Mouse (Mus musculus) myocyte (in vitro differentiated cells): ENCODE data around the gene Casz1. TPM values are rescaled to one million over a fixed set of nuclear protein-coding genes. Genes with fewer than 3 reads are reported as not detected.

Experiments used
- H3K27me3 ChIP-seq: one replicate; pipeline ENCODE4 v1.6.1; 2011; ENCODE audit not compliant: control insufficient read depth, insufficient read depth, insufficient read length
- H3K36me3 ChIP-seq: one replicate; pipeline ENCODE4 v1.6.1; 2011; ENCODE audit not compliant: control insufficient read depth, insufficient read depth
- H3K4me2 ChIP-seq: one replicate; pipeline ENCODE4 v1.6.1; 2011; ENCODE audit warnings: low read depth, control low read depth
- H3K4me3 ChIP-seq: one replicate; pipeline ENCODE4 v1.5.1; 2011; ENCODE audit warnings: mild to moderate bottlenecking, control low read depth, moderate library complexity
- H3K79me2 ChIP-seq: one replicate; pipeline ENCODE4 v1.6.1; 2011; ENCODE audit not compliant: control insufficient read depth, insufficient read depth
- H3ac ChIP-seq: one replicate; pipeline ENCODE4 v1.6.1; 2011; ENCODE audit not compliant: control insufficient read depth, insufficient read length
- CEBPB ChIP-seq: IDR thresholded peaks from 2 replicates; pipeline ENCODE4 v1.6.1; 2011; ENCODE audit warnings: mild to moderate bottlenecking, moderate library complexity; ENCODE audit not compliant: poor library complexity, insufficient read depth, severe bottlenecking
- E2F4 ChIP-seq: IDR thresholded peaks from one replicate; pipeline ENCODE4 v1.6.1; 2011; ENCODE audit warnings: mild to moderate bottlenecking, control low read depth, moderate library complexity; ENCODE audit not compliant: insufficient read depth
- MAX ChIP-seq: IDR thresholded peaks from one replicate; pipeline ENCODE4 v1.6.1; 2011; ENCODE audit warnings: low read depth, mild to moderate bottlenecking, control low read depth
- MYOD1 ChIP-seq, 3 experiments: IDR thresholded peaks; one replicate each; pipeline ENCODE4 v1.6.1; 2011; ENCODE audit warnings: control low read depth in 2 of 3, low read depth in 2 of 3, mild to moderate bottlenecking in 2 of 3, moderate library complexity in 1 of 3; ENCODE audit not compliant: insufficient read length in 2 of 3, control insufficient read depth in 1 of 3
- MYOG ChIP-seq, 3 experiments: IDR thresholded peaks; one replicate each; pipeline ENCODE4 v1.6.1; 2011; ENCODE audit warnings: control low read depth in 2 of 3, low read depth in 2 of 3, mild to moderate bottlenecking in 2 of 3; ENCODE audit not compliant: insufficient read length in 2 of 3, control insufficient read depth in 1 of 3, insufficient read depth in 1 of 3
- POLR2A ChIP-seq: IDR thresholded peaks from one replicate; pipeline ENCODE4 v1.6.1; 2011; ENCODE audit warnings: low read depth, mild to moderate bottlenecking, control low read depth, moderate library complexity; ENCODE audit not compliant: insufficient read length
- POLR2AphosphoS2 ChIP-seq: IDR thresholded peaks from one replicate; pipeline ENCODE4 v1.6.1; 2011; ENCODE audit warnings: low read depth, control low read depth; ENCODE audit not compliant: insufficient read length
- REST ChIP-seq: IDR thresholded peaks from one replicate; pipeline ENCODE4 v1.6.1; 2011; ENCODE audit warnings: mild to moderate bottlenecking, control low read depth, moderate library complexity; ENCODE audit not compliant: insufficient read depth, insufficient read length
- SRF ChIP-seq: IDR thresholded peaks from one replicate; pipeline ENCODE4 v1.6.1; 2011; ENCODE audit warnings: low read depth; ENCODE audit not compliant: control insufficient read depth, insufficient read length
- TCF12 ChIP-seq: IDR thresholded peaks from one replicate; pipeline ENCODE4 v1.6.1; 2011; ENCODE audit warnings: mild to moderate bottlenecking, control low read depth; ENCODE audit not compliant: poor library complexity, insufficient read depth, severe bottlenecking
- TCF3 ChIP-seq: IDR thresholded peaks from one replicate; pipeline ENCODE4 v1.6.1; 2011; ENCODE audit warnings: low read depth, control low read depth; ENCODE audit not compliant: insufficient read length
- USF1 ChIP-seq: IDR thresholded peaks from one replicate; pipeline ENCODE4 v1.6.1; 2011; ENCODE audit warnings: low read depth, mild to moderate bottlenecking, control low read depth, moderate library complexity
- polyA plus RNA-seq: library from polyadenylated mRNA; unstranded; fragments of >200 nt; fragmentation: generic; extraction: Trizol; gene quantifications from one replicate; pipeline ENCODE4 v1.2.1, GENCODE M21; 2012; ENCODE audit warnings: missing spikeins

The Casz1 gene
- polyA plus RNA-seq, 1 experiment: 11.1 TPM

DNA sequence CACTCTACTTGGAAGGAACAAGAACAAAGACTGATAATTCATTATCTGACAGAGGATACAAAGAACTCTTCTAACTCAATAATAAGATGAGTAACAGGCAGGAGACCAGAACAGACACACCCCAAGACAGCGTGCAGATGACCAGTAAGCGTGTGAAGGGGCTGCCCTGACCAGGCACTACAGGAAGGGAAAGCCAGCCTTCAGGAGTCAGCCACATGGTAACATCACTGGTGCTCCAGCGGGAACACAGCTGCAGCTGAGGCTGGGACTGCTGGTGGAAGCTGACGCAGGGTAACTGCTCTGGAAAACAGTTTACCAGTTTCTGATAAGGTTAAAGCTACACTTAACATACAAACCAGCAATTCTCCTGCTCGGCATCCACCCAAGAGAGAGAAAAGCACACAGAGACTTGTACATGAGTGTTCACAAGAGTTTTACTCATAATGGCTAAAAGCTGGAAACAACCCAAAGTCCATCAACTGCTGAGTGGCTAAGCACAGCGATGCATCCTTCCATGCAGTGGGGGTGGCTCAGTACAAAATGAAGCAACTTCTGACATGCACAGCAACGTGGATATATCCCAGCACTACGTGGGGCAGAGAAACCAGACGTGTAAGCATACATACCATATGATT is 174.1 kb downstream of the Casz1 start:
- H3K4me3 ChIP-seq: no peak overlapping the region

DNA sequence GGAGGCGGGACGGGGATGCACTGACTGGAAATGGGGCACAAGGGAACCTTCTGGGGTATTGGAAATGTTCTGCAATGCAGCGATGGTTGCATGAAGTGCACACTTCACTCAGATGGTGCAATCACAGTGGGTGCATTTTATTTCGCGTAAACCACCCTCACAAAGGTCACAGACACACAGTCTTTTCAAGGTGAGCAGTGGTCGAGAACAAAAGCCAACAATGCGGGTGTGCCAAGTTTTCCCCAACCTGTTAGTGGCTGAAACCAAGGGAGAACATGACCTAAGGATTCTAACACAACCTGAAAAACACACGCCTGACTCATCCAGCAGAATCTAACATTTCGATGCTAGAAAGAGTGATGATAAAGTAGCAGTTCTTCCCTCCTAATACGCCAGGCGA is 174.7 kb downstream of the Casz1 start:
- Histone ChIP-seq H3K4me3 (no peak overlapping the region), H3ac (no peak overlapping the region), H3K27me3 (no peaks in the 10 kb centered on the region), H3K4me2 (no peak overlapping the region), H3K79me2 (no peaks in the 10 kb centered on the region), H3K36me3 (no peaks in the 10 kb centered on the region)
- no peak for TF ChIP-seq TCF3
- no peak for TF ChIP-seq POLR2A
- no peak for TF ChIP-seq CEBPB
- no peak for TF ChIP-seq MAX
- TF ChIP-seq MYOG (IDR thresholded peaks at IDR 0.05; ENCODE audit: control insufficient read depth in 1 of 3, insufficient read depth in 1 of 3, insufficient read length in 2 of 3, low read depth in 2 of 3): no peak
- TF ChIP-seq USF1: no peak
- TF ChIP-seq E2F4: no peak
- TF ChIP-seq REST: no peak
- TF ChIP-seq TCF12: no peak
- TF ChIP-seq SRF: no peak
- TF ChIP-seq POLR2AphosphoS2: no peak
- TF ChIP-seq MYOD1 (IDR thresholded peaks at IDR 0.05; ENCODE audit: control insufficient read depth in 1 of 3, insufficient read length in 2 of 3, low read depth in 2 of 3): no peak

More for the DNA sequence above, 174.1 kb downstream of the Casz1 start:
- Histone ChIP-seq H3ac (no peak overlapping the region), H3K27me3 (no peaks in the 10 kb centered on the region), H3K4me2 (no peak overlapping the region), H3K36me3 (no peaks in the 10 kb centered on the region), H3K79me2 (no peaks in the 10 kb centered on the region)
- TF ChIP-seq POLR2AphosphoS2: no peak
- TF ChIP-seq MAX: no peak
- TF ChIP-seq USF1: no peak
- no peak for TF ChIP-seq TCF12
- no peak for TF ChIP-seq SRF
- TF ChIP-seq REST: no peak
- TF ChIP-seq POLR2A: no peak
- no peak for TF ChIP-seq E2F4
- TF ChIP-seq TCF3: no peak
- no peak for TF ChIP-seq MYOG (IDR thresholded peaks at IDR 0.05; ENCODE audit: control insufficient read depth in 1 of 3, insufficient read depth in 1 of 3, insufficient read length in 2 of 3, low read depth in 2 of 3)
- TF ChIP-seq MYOD1 (IDR thresholded peaks at IDR 0.05; ENCODE audit: control insufficient read depth in 1 of 3, insufficient read length in 2 of 3, low read depth in 2 of 3): no peak

DNA sequence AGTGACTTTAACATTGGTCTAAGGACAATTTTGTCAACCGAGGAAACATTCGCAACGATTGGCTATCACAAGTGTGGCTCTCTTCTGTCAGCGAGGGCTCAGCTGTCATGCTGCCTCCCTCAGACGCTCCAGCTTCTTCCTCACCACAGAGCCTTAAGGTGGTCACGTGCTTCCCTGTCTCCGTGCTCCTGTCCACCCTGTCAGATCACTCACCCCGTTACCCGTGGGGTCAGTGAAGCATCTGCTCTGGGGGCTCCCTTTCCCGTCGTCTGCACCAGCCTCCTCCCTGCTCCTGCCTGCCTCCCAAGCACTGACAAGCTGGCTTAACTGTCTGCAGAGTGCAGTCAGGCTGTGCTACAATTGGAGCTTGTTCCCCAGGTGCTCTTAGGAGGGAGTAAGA is 175.6 kb downstream of the Casz1 start:
- no peak overlapping the region for H3ac ChIP-seq
- H3K27me3 ChIP-seq: no peaks in the 10 kb centered on the region
- no peaks in the 10 kb centered on the region for H3K79me2 ChIP-seq
- H3K36me3 ChIP-seq: no peaks in the 10 kb centered on the region
- H3K4me3 ChIP-seq: no peak overlapping the region
- no peak overlapping the region for H3K4me2 ChIP-seq
- TF ChIP-seq SRF (no peak), CEBPB (no peak), TCF3 (no peak)

DNA sequence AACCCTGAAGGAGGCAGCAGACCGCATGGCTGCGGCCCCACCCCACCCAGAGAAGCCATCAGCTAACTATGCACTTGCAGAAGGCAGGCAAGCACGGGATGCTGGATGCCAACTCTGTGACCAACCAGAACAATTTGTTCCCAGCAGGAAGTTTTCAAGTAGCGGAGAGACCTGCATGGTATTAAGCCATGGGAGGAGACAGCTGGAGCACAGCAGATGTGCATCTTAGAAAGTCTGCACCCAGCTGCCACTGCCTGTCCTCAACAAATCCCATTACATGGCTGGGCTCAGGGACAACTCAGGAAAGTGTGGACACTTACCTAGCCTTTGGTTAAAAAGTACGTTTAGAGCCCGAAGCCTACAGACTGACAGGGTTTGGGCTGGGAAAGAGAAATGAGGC is 178.0 kb downstream of the Casz1 start:
- H3K4me3 ChIP-seq: no peak overlapping the region
- H3K4me2 ChIP-seq: no peak overlapping the region
- TF ChIP-seq MYOD1 (IDR thresholded peaks at IDR 0.05; ENCODE audit: control insufficient read depth in 1 of 3, insufficient read length in 2 of 3, low read depth in 2 of 3) (peak in 2 of 3 experiments; percentile 27 to 67), USF1 (no peak)
- H3K36me3 ChIP-seq: no peaks in the 10 kb centered on the region
- no peak overlapping the region for H3ac ChIP-seq
- no peaks in the 10 kb centered on the region for H3K79me2 ChIP-seq
- H3K27me3 ChIP-seq: no peaks in the 10 kb centered on the region

DNA sequence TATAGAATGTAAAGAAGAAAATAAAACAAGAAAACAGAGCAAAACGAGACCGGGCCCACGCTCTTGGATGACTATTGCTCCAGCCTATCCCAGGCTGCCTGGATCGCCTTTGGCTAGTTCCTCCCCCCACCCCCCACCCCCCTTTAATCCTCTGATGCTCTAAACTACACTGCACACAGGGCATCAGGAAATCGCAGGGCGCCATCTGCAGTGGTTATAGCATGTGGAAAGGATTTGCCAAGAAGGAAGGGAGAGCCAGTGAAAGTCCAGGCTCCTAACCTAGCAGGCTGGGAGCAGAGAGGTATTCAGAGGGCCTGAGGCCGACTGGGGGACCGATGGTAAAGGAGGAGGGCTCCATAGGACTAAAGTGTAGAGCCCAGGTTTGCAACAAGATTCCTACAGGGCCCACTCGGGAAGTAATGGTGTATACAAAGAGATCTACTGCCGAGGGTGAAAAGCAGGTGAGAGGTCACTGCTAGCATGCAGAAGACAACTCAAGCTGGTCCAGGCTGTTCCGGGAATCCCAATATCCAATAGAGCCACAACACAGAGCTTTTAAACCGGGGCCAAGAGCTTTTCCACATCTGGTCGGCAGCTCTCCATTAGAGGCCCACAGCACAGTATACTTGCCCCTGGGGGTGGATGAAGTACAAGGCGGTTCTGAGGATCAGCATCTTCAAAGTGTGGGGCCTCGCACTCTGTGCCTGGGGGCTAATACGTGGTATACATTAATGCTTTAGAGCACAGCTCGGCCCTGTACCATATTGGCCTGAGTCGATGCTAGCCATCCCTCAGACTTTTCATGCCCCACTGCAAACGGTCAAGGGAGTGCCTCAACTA is 180.7 kb downstream of the Casz1 start:
- Histone ChIP-seq H3K79me2 (no peaks in the 10 kb centered on the region), H3K27me3 (no peaks in the 10 kb centered on the region), H3K4me2 (no peak overlapping the region), H3K4me3 (no peak overlapping the region), H3K36me3 (no peaks in the 10 kb centered on the region), H3ac (no peak overlapping the region)
- TF ChIP-seq USF1 (no peak), SRF (no peak), POLR2A (no peak), POLR2AphosphoS2 (no peak), TCF12 (no peak), REST (no peak), E2F4 (no peak)
